Mouse (Mus musculus): Measurements from ENCODE around the gene Itgad.

- no peak for TF ChIP-seq CTCF (IDR thresholded peaks at IDR 0.05; ENCODE audit: extremely low read depth, insufficient read depth, insufficient read length, insufficient replicate concordance)
- no peak for TF ChIP-seq POLR2A (IDR thresholded peaks at IDR 0.05; ENCODE audit: low read depth, low read length)
These were observed 100.8 kb downstream of the Itgad start for GRCm38 (mm10) chr7:128254978-128255377.

Data from spleen, adult 2 months (tissue).